Mouse (Mus musculus) bone marrow, adult 2 months (tissue): ENCODE data around the gene Zfp955b. TPM values are rescaled to one million over a fixed set of nuclear protein-coding genes. Genes with fewer than 3 reads are reported as not detected.
"Not testable (repeated sequence)": the region's sequence is repeated elsewhere in the genome, so short reads cannot be mapped to it uniquely, and the experiment has no call there.

ENCODE experiments used
- H3K27ac ChIP-seq: fragments of 200-500 bp; 2 replicates; pipeline ENCODE4 v1.5.1; 2012; ENCODE audit warnings: low read depth, mild to moderate bottlenecking, control low read depth, inconsistent platforms, low read length; ENCODE audit not compliant: control insufficient read depth, poor library complexity, insufficient read depth
- H3K4me1 ChIP-seq: fragments of 200-500 bp; 2 replicates; pipeline ENCODE4 v1.6.1; 2011; ENCODE audit warnings: low read length; ENCODE audit not compliant: control insufficient read depth, insufficient read depth
- H3K4me3 ChIP-seq: fragments of 200-500 bp; replicated peaks from 2 replicates; pipeline ENCODE3; 2011; ENCODE audit warnings: mild to moderate bottlenecking, low read depth, low read length, control low read depth; ENCODE audit not compliant: control insufficient read depth
- CTCF ChIP-seq: fragments of 200-500 bp; IDR thresholded peaks from 2 replicates; pipeline ENCODE4 v1.5.1; 2011; ENCODE audit warnings: low read length, control low read depth; ENCODE audit not compliant: control insufficient read depth, insufficient read depth
- POLR2A ChIP-seq: fragments of 200-500 bp; IDR thresholded peaks from 2 replicates; pipeline ENCODE4 v1.6.1; 2011; ENCODE audit warnings: low read depth, mild to moderate bottlenecking, control low read depth, low read length, borderline replicate concordance; ENCODE audit not compliant: control insufficient read depth
- WGBS: fragments of 180-500 bp; shearing (Covaris S2); methylation state at CpG from one replicate; pipeline ENCODE4 v1.1.7; 2018; 5-methylcytosine and 5-hydroxymethylcytosine counted together
- polyA plus RNA-seq: library from polyadenylated mRNA; stranded (reverse); fragments of >200 nt; gene quantifications from 2 replicates; pipeline ENCODE4 v1.2.4, GENCODE M21; 2011; ENCODE audit warnings: low replicate concordance; ENCODE audit not compliant: missing spikeins, insufficient read depth, insufficient read length

Zfp955b gene
- polyA plus RNA-seq, result 3.2 and 3.6 TPM in 2 replicates

GRCm38 (mm10) chr17:33289039-33289875 is at the start of gene Zfp955b:
TSS of gene Zfp955b (plus strand) at chr17:33289544.
- not testable (repeated sequence) for H3K4me1 ChIP-seq, H3K27ac ChIP-seq, H3K4me3 ChIP-seq
- no CpG with 5 or more reads among the region's 25 CpGs for WGBS

- H3K4me3 ChIP-seq, H3K27ac ChIP-seq, H3K4me1 ChIP-seq: not testable (repeated sequence)
- 25% methylated on average over 1 of the region's 34 CpGs for WGBS
Observed at GRCm38 (mm10) chr17:33254530-33255318, 34.6 kb upstream of the Zfp955b start, which contains the start of gene Zfp955a. TSS of gene Zfp955a (minus strand) at chr17:33255145.

DNA sequence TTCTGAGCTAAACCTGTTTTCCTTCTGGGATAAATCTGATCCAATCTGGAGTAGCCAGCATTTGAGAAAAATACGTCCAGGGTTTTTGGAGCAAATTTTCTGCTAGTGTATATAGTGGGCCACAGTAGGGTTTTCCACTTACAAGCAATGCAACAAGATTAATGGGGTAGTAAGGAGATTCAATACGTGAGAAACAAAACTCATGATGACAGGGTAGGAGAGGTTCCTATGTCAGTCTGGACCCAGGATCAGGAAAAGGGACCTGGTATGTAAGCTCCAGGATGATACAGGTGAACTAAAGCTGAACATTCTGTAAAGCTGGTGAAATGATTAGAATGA is 34.1 kb upstream of the Zfp955b start:
- H3K4me3 ChIP-seq, H3K27ac ChIP-seq, H3K4me1 ChIP-seq: not testable (repeated sequence)
- WGBS, result no CpG with 5 or more reads among the region's 2 CpGs

- WGBS, result 81% methylated on average over 1 of the region's 1 CpGs
- no peak within 1 kb of the TSS for H3K27ac ChIP-seq
- H3K4me3 ChIP-seq, result no peak within 1 kb of the TSS
- H3K4me1 ChIP-seq, result no peaks in the 10 kb centered on the region
- no peak for TF ChIP-seq CTCF
- no peak for TF ChIP-seq POLR2A
Observed at GRCm38 (mm10) chr17:33264376-33264775, 25.0 kb upstream of the Zfp955b start, which contains the start of gene Olfr63. TSS of gene Olfr63 (plus strand) at chr17:33264676.

- Histone ChIP-seq H3K27ac (no peak overlapping the region), H3K4me1 (no peaks in the 10 kb centered on the region), H3K4me3 (no peak overlapping the region)
- no peak for TF ChIP-seq CTCF
- no peak for TF ChIP-seq POLR2A
- WGBS, result 80% methylated on average over 9 of the region's 9 CpGs
Observed at GRCm38 (mm10) chr17:33268907-33269306, 20.4 kb upstream of the Zfp955b start.

GRCm38 (mm10) chr17:33289876-33290149 is 469 bp downstream of the Zfp955b start:
- not testable (repeated sequence) for H3K27ac ChIP-seq, H3K4me3 ChIP-seq, H3K4me1 ChIP-seq
- WGBS, result no CpG with 5 or more reads among the region's 9 CpGs

GRCm38 (mm10) chr17:33352981-33353380 is 63.6 kb downstream of the Zfp955b start:
- whole genome bisulfite sequencing, result 75% methylated on average over 1 of the region's 1 CpGs
- peaks cover 2% of the 10 kb centered on the region; the same call in 1 of the 2 replicates for H3K4me1 ChIP-seq
- H3K27ac ChIP-seq, result no peak overlapping the region
- TF ChIP-seq CTCF (no peak), POLR2A (no peak)
- no peak overlapping the region for H3K4me3 ChIP-seq

Other genes starting within 250 kb of the Zfp955b start
- not detected in 2 replicates for gene 4921501E09Rik, start 221.5 kb upstream of the Zfp955b start, polyA plus RNA-seq
- gene Zfp563, start 200.2 kb upstream of the Zfp955b start, polyA plus RNA-seq, result 1.5 and 2.6 TPM in 2 replicates
- not detected in 2 replicates for gene Morc2b, start 149.9 kb upstream of the Zfp955b start, polyA plus RNA-seq
- gene Olfr55, start 121.1 kb upstream of the Zfp955b start, polyA plus RNA-seq, result 0.42 TPM in 1 of 2 replicates, not detected in the other
- not detected in 2 replicates for gene Olfr239, start 98.2 kb upstream of the Zfp955b start, polyA plus RNA-seq
- gene Olfr1564, start 67.9 kb upstream of the Zfp955b start, polyA plus RNA-seq, result 0.27 and 0.38 TPM in 2 replicates
- gene Zfp955a, start 34.4 kb upstream of the Zfp955b start, polyA plus RNA-seq, result 1.2 and 5.3 TPM in 2 replicates
- not detected in 2 replicates for gene Olfr63, start 24.9 kb upstream of the Zfp955b start, polyA plus RNA-seq
- 1.4 and 5.1 TPM in 2 replicates for gene Zfp81, start 69.3 kb downstream of the Zfp955b start, polyA plus RNA-seq
- 9.0 and 13.9 TPM in 2 replicates for gene Zfp101, start 105.1 kb downstream of the Zfp955b start, polyA plus RNA-seq
- gene Actl9, start 143.4 kb downstream of the Zfp955b start, polyA plus RNA-seq, result 0.95 TPM in 1 of 2 replicates, not detected in the other
- 20.2 and 37.3 TPM in 2 replicates for gene Adamts10, start 234.7 kb downstream of the Zfp955b start, polyA plus RNA-seq